Mouse (Mus musculus) liver, embryonic 14.5 days (tissue): ENCODE results near the gene Ezr.

ENCODE experiments used
- CTCF ChIP-seq: IDR thresholded peaks from 2 replicates; pipeline ENCODE4 v1.5.1; 2016; ENCODE audit warnings: antibody characterized with exemption, low read depth, control low read depth
- EP300 ChIP-seq: IDR thresholded peaks from 2 replicates; pipeline ENCODE4 v1.6.1; 2016; ENCODE audit warnings: antibody characterized with exemption, low read depth

- TF ChIP-seq CTCF, result no peak
- no peak for TF ChIP-seq EP300
Observed at GRCm38 (mm10) chr17:6731634-6732033, 51.0 kb downstream of the Ezr start.
